Mouse (Mus musculus) liver, embryonic 14.5 days (tissue): ENCODE data around the gene Klrb1c.
"Not testable (repeated sequence)": the region's sequence is repeated elsewhere in the genome, so short reads cannot be mapped to it uniquely, and the experiment has no call there.

Source experiments
- CTCF ChIP-seq: IDR thresholded peaks from 2 replicates; pipeline ENCODE4 v1.5.1; 2016; ENCODE audit warnings: antibody characterized with exemption, low read depth, control low read depth
- EP300 ChIP-seq: IDR thresholded peaks from 2 replicates; pipeline ENCODE4 v1.6.1; 2016; ENCODE audit warnings: antibody characterized with exemption, low read depth

DNA sequence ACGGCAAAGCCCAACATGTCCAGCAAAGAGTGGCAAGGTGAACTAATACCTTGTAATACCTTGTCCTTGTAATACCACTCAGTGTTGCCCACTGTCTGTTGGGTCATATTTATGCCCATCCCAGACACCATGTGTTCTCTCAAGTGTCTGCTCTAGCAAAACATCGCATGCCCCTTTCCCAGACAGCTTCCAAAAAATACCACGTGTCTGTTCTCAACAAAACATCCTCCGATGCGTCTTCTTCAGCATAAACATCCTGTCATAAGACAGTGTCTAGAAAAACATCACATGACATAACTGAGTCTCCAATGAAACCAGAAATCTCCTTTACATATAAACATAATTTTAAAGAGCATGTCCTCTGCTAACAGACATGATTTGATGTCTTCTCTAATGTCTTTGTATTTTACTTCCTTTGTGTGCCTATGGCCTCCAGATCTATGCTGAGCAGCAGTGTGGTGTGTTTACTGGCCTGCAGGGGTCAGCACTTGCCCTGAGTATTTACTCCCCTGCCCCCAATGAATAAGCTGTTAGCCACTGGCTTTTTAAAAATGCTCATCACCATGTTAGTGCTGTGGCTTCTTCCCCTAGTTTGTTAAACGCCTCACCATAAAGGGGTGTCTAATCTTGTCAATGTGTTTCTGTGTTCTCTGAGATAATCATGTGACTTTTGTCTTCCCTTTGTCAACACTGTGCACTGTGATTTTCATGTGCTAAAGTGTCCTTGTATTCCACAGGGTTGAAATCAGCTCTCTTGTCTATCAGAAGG, 22.3 kb downstream of the Klrb1c start:
- peak; percentile 62 for TF ChIP-seq CTCF
- TF ChIP-seq EP300 = not testable (repeated sequence)
